Mouse (Mus musculus) retina, postnatal 7 days (tissue): ENCODE data around the gene Cd79b.
A peak's percentile ranks its signal among the peaks of the same experiment; 100 is the strongest.
"Not testable (repeated sequence)": the region's sequence is repeated elsewhere in the genome, so short reads cannot be mapped to it uniquely, and the experiment has no call there.

Experiments used
- DNase-seq: peaks from one replicate; pipeline ENCODE4 v3.0.0-alpha.2; 2012; ENCODE audit warnings: low read depth, low spot score

The Cd79b gene

DNA sequence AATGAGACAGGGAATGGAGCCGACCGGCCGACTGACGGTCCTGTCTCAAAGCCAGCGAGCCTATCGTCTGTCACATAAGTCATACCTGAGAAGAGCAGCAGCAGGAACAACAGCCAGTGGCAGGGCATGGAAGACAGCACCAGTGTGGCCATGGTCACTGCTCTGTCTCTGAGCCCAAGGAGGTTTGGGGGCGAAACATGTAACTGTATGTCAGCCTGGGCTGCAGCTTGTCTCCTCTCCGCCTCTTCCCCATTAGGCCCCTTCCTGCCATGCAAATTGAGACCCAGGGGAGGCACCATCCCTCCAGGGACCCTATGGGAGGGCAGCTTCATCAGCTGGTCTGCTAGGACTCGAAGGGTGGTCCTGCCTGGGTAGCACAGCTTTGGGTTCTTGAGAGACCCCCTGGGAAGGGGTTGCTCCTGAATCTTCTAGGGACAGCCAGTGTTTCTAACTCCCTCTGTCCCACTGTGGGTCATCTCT lies at the start of gene Cd79b:
Gene Cd79b, minus strand, starts transcription at position 430 of the 480 bp plus-strand sequence.
- DNase-seq, result no peak

DNA sequence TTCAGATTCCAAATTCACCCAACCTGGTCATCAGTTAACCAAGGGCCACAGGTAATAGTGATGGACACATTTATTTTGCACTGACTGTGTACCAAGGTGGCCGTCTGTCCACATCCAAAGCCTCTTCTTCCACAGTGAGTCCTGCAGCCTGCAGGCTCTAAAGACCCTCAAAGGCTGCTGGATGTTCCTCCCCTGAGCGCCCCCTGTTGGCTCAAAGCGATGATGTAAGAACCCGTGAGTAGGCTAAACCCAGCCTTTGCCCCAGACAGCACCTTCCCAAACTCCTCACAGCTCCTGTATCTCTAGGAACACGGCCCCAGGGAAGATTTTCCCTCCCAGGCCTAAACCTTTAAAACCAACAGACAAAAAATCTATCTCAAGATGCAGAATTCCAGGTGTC lies 44.8 kb upstream of the Cd79b start:
- DNase-seq, result peak; percentile 27

DNA sequence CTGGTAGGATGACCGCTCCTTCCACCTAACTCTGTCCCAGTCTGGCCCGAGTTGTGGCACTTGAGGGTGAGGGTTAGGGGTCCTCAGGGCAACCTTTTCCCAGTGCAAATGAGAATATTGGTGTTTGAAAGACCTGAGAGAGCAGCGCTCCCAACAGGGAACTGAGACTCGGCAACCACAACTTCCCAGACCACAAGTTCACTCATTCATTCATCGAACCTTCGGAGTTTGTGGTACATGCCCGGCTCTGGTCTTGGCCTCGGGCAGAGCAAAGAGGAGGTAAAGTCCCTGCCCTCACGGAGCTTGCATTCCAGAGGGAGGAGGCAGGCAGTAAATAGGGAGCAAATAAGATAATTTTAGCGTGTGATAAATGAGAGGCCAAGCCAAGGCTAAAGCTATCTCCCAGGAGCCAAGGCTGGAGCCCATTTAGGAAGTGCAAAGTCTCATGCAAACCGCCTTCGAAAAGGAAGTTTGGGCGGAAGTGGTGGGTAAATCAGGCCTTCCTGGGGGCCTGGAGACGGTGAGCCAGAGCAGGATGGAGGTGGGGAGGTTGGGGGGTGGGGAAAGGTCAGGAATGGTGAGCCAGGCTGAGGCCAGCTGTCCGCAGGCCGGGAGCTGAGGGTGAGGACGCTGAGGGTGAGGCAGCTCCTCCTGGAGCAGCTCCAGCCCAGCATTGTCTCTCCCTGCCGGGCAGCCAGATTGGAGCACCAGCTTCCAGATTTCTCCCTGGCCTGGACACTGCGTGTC lies 41.0 kb upstream of the Cd79b start:
- DNase-seq, result no peak

DNA sequence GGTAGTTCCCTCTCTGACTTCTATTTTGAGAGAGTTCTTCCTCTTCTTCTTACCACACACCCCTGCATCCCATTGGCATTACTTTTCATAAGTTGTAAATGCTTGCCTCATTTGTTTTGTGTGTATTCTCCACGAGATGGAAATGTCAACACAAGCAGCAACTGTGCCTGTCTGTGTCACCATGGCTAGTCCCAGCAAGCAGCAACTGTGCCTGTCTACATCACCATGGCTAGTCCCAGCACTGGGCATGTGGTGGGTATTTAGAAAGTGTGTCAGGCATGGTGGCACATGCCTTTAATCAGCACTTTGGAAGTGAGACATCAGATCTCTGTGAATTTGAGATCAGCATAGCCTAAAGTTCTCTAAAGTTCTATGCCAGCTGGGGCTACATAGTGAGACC lies 39.6 kb upstream of the Cd79b start:
- DNase-seq, result no peak

DNA sequence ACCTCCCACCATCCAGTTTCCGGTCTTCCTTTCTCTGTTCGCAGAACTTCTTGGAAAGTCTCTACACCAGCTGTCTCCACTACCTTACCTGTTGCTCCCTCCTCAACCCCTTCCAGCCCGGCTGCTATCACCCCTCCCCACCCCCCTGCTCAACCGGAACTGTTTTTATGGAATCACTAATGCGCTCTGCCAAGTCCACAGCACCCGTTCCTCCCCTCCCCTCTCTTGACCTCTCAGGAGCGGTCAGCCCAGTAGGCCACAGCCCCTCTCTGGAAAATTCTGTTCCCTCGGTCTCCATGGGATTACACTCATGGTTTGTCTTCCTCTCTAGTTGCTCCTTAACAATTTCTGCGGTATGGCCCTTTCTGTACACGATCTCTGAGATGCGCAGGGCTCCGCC lies 38.6 kb upstream of the Cd79b start, which contains the start of gene Scn4a:
Gene Scn4a, minus strand, starts transcription at position 101 of the 400 bp plus-strand sequence.
- DNase-seq, result no peak

DNA sequence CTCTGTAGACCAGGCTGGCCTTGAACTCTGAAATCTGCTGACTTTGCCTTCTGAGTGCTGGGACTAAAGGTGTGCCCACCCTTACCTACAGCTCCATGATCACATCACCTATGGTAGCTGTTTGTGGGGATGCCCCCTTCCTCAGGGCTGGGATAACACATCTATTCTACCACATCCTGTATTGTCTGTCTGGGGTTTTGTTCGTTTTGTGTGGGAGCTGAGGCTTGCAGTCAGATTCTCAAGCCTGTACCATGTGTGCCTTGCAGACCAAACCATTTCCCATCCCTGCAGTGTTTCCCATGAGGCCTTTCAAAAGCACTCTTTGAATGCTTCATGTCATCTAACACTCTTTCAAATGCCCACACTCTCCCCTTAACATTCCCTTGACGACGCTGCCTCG lies 37.4 kb upstream of the Cd79b start:
- no peak for DNase-seq

DNA sequence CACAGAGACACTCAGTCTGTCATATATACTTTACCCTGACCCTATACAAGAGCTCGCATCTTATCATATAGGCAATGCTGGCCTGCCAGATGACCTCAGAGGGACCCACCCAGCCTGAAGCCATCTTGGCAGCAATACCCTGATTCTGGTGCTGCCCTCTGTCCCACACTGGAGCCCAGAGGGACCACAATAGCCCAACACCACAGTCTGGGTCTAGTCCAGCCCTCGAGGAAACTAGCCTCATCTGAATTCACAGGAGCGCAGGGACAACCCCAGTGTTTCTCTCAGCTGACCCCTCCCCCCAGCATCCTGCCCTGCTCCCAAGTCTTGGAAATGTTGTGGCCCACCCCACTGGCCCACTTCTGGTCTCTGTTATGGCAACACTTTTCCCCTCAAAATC lies 36.7 kb upstream of the Cd79b start:
- DNase-seq, result no peak

DNA sequence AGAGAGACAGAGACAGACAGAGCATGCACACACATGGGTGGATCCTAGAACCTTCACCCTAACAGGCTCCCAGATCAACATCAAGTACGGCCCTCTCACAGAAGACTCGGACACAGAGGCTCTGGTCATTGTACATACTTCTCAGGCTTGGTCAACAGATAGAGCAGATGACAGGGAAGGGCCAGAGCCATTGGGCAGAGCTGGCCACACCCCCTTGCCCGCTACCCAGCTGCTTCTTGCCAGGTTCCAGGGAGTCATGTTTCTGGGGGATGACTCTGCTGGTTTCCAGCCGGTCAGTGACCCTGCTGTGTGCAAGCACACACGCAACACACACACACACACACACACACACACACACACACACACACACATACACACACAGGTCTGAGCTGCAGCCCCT lies 36.3 kb upstream of the Cd79b start:
- DNase-seq, result no peak

DNA sequence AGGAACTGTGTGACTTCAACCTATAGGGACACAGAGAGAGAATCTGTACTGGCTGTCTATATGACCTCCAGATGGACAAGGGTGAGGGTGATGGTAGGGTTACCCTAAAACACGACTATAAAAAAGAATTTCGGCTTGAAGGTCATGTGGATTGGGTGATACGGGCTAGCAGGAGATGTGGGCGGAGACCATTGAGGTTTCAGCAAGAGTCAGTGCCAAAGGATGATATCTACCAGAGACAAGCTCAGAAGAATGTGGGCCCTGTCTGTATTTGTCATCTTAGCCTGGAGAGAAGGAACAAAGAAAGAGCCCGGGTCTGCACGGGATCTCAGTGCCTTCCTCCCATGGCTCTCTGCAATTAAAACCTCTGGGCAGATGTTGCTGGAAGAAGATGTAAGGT lies 35.2 kb upstream of the Cd79b start:
- no peak for DNase-seq

DNA sequence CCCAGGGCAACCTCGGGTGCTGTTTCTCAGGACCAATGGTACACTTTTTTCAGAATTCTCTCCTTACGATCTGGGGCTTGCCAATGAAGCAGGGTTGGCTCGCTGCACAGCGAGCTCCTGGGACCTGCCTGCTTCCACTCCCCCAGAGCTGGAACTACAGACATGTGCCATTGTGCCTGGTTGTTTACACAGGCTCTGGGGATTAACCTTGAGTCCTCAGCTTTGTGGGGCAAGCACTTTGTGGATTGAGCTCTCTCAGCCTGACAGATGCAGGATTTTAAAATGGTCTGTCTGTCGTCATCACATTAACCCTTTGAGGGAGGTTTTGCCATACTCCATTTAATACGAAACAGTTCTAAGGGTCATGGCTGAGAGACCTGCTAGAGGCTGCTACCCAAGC lies 30.3 kb upstream of the Cd79b start:
- DNase-seq, result peak; percentile 59

DNA sequence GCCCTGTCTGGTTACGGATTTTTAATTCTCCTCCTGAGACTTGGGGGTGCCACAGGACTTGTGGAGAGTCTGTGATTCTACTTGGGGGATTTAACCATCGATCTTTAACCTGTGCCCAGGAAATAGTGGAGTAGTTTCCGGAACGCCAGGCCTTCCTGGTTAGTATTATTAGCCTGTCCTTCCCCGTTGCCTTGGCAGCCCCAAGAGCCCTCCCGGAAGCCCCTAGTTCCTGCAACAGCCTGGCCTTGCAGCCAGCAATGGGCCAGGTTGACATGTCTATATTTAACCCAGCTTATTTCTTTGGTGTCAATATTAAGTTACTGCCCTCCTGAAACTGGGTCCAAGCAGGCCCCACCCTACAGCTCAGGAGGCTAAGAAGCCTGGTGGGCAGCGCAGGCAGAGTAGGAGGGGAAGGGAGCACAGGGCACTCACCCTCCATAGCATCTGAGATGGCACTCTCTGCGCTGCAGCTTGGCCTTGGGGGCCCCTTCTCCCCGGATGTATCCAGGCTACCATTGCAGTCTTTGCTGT lies 26.5 kb upstream of the Cd79b start:
- DNase-seq, result no peak

DNA sequence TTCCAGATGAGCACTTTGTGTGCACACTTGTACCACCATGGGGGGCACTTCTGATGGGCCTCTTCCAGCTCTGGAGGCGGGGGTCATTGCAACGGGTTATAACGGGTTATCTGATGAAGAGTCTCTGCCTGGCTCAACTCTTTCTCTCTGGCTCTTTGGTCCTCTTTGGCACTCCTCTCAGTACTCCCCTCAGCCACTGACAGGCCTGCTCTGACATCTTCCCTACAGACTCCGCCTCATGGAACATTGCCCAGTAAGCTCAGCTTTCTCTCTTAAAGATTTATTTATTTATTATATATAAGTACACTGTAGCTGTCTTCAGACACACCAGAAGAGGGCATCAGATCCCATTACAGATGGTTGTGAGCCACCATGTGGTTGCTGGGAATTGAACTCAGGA lies 24.8 kb upstream of the Cd79b start:
- DNase-seq, result not testable (repeated sequence)

DNA sequence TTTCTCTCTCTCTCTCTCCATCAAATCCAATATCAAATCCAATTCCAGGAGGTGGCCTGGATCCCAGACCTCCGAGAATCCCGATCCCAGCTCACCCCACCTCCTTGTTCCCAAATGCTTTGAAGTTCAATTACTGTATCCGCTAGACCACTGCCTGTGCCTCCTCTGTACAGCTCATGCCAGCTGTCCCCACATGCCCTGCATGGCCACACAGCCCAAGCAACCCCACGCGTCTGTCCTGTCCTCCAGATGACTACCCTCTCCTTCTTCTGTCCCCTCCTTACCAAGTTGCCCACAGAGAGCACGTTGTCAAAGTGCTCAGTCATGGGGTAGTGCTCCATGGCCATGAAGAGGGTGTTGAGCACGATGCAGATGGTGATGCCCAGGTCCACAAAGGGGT lies 24.3 kb upstream of the Cd79b start:
- no peak for DNase-seq

DNA sequence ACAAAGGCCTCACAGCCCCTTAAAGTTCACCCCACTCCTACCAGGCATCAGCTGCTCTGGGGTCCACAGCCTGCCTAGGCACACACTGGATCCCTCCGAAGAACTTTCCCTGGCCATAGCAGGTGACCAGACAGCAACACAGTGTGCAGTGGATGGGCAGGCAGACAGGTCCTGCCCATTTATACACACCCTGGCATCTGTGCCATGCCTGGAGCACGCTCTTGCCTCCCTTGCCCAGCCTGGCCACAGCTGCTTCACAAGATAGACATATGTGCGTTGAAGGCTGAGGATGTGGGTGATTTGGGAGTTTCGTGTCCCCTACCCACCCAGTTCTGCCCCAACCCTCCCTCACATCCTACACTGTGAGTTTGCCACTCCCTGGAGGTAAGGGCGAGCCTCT lies 23.5 kb upstream of the Cd79b start:
- DNase-seq, result no peak

DNA sequence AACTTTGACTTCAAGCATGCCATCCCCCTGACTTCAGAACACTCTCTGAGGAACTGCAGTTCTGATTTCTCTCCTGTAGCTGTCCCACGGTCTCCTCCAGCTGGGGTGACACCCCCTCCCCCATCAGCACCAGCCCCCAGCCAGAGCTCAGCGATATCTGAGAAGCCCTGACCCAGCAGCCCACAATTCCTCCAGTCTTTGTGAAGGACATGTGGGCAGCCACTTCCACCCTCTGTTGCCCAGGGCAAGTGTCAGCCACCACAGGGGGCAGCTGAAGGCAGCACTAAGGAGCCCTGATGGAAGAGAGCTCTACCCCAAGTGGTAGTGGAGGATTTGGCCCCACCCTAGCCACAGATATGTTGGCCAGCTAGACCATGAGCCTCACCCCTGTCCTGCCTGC lies 19.5 kb upstream of the Cd79b start:
- no peak for DNase-seq

DNA sequence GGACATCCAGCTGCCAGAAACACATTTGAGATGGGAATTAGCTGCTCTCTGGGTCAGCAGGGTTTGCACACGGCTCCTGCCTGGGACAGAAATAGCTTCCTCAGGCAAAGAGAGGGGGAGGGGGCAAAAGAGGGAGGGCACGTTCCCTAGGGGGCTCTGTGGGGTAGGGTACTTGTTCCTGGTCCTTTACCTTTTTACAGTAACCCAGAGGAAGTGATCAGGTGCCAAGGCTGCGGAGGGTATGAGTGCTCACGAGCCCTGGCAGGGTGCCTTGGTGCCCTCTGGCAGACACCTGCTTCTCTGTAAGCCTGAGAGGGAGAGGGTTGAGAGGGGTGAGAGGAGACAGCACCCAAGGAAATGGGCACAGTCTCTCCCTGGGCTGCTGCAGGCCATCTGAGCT lies 17.9 kb upstream of the Cd79b start:
- no peak for DNase-seq

DNA sequence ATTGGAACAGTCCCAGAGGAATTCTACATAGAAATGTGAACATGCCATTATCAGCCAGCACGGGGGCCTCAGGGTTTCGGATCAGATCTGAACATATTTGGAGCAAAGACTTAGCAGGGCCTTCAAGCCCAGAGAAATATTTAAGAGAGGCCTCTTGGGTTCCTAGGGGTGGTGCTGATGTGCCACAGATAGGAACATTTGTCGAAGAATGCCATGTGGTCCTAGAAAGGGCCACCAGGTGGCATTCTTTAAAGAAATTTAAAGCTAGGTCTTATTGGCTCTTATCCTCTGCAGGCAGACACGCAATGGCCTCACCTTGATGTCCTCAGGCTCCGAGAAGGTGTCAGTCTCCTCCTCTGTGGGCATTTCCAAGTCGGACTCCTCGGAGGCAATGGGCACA lies 15.1 kb upstream of the Cd79b start:
- peak; percentile 64 for DNase-seq

DNA sequence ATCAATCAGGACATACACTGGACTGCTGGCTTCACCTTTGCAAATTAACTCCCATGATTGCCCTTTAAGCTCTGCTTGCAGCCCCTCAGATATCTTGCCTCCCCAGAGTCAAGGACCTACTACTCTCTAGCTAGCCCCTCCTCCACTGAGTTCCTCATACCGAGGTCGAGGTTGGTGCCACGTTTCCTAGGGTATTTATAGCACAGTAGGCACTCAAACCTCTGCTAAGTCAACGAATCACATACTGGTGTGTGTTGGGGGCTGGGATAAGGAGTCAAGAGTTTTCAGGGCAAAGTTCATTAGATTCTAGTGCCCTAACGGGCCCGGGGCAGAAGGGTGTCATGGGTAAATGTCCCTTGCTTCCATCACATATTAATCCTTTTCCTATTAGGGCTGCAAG lies 14.6 kb upstream of the Cd79b start:
- DNase-seq, result no peak

DNA sequence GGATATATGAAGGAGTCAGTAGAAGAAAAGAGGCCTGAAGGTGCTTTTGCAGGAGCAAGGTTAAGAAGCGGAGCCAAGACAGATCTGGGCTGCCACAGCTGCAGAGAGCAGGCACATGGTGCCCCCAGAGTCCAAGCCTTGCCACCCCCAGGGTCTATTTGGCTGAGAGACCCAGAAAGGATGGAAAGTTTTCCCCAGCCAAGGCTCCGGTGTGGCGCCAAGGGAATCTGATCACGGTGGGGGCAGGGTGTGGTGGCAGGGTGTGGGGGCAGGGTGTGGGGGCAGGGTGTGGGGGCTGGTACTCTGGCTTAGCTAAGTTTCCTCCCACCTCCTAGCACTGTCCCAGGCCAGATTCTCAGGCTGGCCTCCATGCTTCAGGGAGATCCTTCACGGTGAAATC lies 14.0 kb upstream of the Cd79b start:
- no peak for DNase-seq

DNA sequence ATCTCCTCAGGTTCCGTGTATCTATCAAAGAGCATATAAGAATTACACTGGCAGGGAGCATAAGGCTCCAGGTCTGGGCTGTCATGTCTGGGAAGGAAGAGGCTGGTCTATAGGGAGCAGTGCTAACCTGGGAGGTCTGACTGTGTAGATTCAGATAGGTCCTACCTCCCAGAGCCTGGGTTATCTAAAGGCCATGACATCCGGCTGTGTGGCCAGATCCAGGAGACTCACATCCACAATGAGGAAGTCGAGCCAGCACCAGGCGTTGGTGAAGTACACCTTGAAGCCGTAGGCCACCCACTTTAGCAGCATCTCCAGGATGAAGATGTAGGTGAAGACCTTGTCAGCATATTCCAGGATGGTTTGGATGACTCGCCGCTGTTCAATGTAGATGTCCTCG lies 11.9 kb upstream of the Cd79b start:
- no peak for DNase-seq

DNA sequence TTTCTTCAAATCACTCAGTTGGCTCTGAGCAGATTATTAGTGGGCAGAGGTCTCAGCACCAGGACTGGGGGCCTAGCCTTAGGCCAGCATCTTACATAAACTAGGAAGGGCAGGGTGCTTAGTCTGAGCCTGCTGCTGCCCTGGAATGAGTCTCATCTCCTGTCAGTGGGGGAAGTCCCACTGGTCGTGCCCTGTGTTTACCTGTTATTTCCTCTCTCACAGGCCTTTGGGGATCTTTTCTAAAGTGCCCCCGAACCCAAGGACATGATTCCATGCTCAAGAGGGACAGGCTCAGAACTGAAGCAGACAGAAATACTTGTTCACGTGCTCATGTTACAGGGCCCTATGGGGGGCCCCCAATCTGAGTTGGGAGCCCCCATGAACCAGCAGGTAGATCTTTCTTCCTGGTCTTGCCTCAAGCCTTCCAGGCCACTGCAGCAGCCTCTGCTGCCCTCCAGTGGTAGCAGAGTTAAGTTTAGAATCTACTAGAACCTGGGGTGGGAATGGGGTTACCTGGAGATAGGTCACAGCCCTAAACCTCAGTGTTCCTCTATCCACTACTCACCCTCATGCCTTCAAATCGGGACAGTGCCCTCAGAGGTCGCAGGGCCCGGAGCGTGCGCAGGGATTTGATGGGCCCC lies 11.1 kb upstream of the Cd79b start:
- DNase-seq, result peak; percentile 61

DNA sequence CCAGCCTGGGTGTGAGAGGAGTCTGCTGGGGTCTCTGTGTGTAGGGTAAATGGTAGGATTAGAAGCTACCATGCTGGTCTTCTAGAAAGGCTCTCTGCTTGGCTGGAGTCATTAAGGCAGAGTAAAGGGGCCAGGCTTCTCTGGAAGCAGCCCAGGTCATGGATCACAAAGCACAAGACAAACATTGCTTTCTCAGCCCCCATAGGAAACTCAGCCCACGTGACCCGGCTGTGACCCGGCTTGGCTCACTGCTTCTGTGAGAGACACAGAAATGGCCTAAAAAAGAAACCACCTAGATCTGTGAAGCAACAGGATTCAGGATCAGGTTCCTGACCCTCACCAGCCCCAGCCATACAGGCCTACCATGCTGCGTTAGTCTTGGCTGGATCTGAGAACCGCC lies 10.3 kb upstream of the Cd79b start:
- DNase-seq, result no peak
